Mouse (Mus musculus) midbrain, embryonic 13.5 days (tissue): ENCODE data around the gene Scgb1b2. TPM values are rescaled to one million over a fixed set of nuclear protein-coding genes. Genes with fewer than 3 reads are reported as not detected.

Source experiments
- ATAC-seq: fragments of 200-750 bp; cut with Nextera tagmentation; 2 replicates; pipeline ENCODE4 v1.8.0; 2017; ENCODE audit warnings: mild to moderate bottlenecking, moderate TSS enrichment, moderate library complexity
- H3K27ac ChIP-seq: fragments of 300-500 bp; sonication (generic); 2 replicates; pipeline ENCODE4 v1.5.1; 2015; ENCODE audit warnings: inconsistent platforms, mild to moderate bottlenecking, moderate library complexity
- H3K27me3 ChIP-seq: fragments of 300-500 bp; sonication (generic); 2 replicates; pipeline ENCODE4 v1.6.1; 2015; ENCODE audit warnings: mild to moderate bottlenecking, inconsistent platforms
- H3K36me3 ChIP-seq: fragments of 300-500 bp; sonication (generic); 2 replicates; pipeline ENCODE4 v1.6.1; 2015; ENCODE audit warnings: mild to moderate bottlenecking, inconsistent platforms
- H3K4me1 ChIP-seq: fragments of 300-500 bp; sonication (generic); replicated peaks from 2 replicates; pipeline ENCODE4 v1.6.1; 2015; ENCODE audit warnings: inconsistent platforms
- H3K4me2 ChIP-seq: fragments of 300-500 bp; sonication (generic); replicated peaks from 2 replicates; pipeline ENCODE4 v1.6.1; 2015; ENCODE audit warnings: moderate library complexity, mild to moderate bottlenecking, inconsistent platforms
- H3K4me3 ChIP-seq: fragments of 300-500 bp; sonication (generic); replicated peaks from 2 replicates; pipeline ENCODE4 v1.5.1; 2015; ENCODE audit warnings: mild to moderate bottlenecking, inconsistent platforms
- H3K9ac ChIP-seq: fragments of 300-500 bp; sonication (generic); replicated peaks from 2 replicates; pipeline ENCODE4 v1.6.1; 2015; ENCODE audit warnings: mild to moderate bottlenecking, inconsistent platforms
- H3K9me3 ChIP-seq: fragments of 300-500 bp; sonication (generic); 2 replicates; pipeline ENCODE4 v1.6.1; 2016; ENCODE audit warnings: mild to moderate bottlenecking, inconsistent platforms
- WGBS: fragments of 180-500 bp; shearing (Covaris S2); methylation state at CpG from one replicate; pipeline ENCODE4 v1.1.7; 2015; 5-methylcytosine and 5-hydroxymethylcytosine counted together
- polyA plus RNA-seq: library from polyadenylated mRNA; unstranded; fragments of >200 nt; fragmentation: Nextera tagmentation; extraction: Ambion mirVana; gene quantifications from 2 replicates; pipeline ENCODE4 v1.2.1, GENCODE M21; 2015

Gene Scgb1b2
- polyA plus RNA-seq = not detected in 2 replicates

- WGBS = 86% methylated on average over 3 of the region's 3 CpGs
- Histone ChIP-seq H3K4me1 (no peaks in the 10 kb centered on the region), H3K27me3 (no peaks in the 10 kb centered on the region), H3K9me3 (peaks cover 33% of the 10 kb centered on the region), H3K4me2 (no peak within 1 kb of the TSS), H3K36me3 (no peaks in the 10 kb centered on the region), H3K4me3 (no peak within 1 kb of the TSS), H3K27ac (no peak within 1 kb of the TSS), H3K9ac (no peak within 1 kb of the TSS)
- ATAC-seq = no peak
These were observed at the start of gene Scgb1b2 for GRCm38 (mm10) chr7:31291721-31292120. Scgb1b2 (minus strand) TSS chr7:31291821.

GRCm38 (mm10) chr7:31290208-31290607 lies 1.4 kb downstream of the Scgb1b2 start, which contains the start of gene Scgb2b2:
Scgb2b2 (plus strand) TSS chr7:31290508.
- ATAC-seq = no peak
- H3K27ac ChIP-seq = no peak within 1 kb of the TSS
- no peaks in the 10 kb centered on the region for H3K4me1 ChIP-seq
- H3K9me3 ChIP-seq = peaks cover 38% of the 10 kb centered on the region
- H3K27me3 ChIP-seq = no peaks in the 10 kb centered on the region
- H3K4me2 ChIP-seq = no peak within 1 kb of the TSS
- no peak within 1 kb of the TSS for H3K4me3 ChIP-seq
- WGBS = 79% methylated on average over 5 of the region's 5 CpGs
- no peak within 1 kb of the TSS for H3K9ac ChIP-seq
- no peaks in the 10 kb centered on the region for H3K36me3 ChIP-seq

Other genes starting within 250 kb of the Scgb1b2 start
- 10.3 and 11.7 TPM in 2 replicates for gene Fxyd5, start 249.3 kb downstream of the Scgb1b2 start, polyA plus RNA-seq
- gene Fxyd7, start 240.4 kb downstream of the Scgb1b2 start, polyA plus RNA-seq = 49.2 and 50.8 TPM in 2 replicates
- 5.2 and 5.6 TPM in 2 replicates for gene Fxyd1, start 234.6 kb downstream of the Scgb1b2 start, polyA plus RNA-seq
- 0.16 and 0.30 TPM in 2 replicates for gene Lgi4, start 232.5 kb downstream of the Scgb1b2 start, polyA plus RNA-seq
- 0.47 TPM in 1 of 2 replicates, not detected in the other for gene Fxyd3, start 215.1 kb downstream of the Scgb1b2 start, polyA plus RNA-seq
- 0.18 and 0.59 TPM in 2 replicates for gene Hpn, start 176.5 kb downstream of the Scgb1b2 start, polyA plus RNA-seq
- 1.2 and 2.7 TPM in 2 replicates for gene Scn1b, start 164.8 kb downstream of the Scgb1b2 start, polyA plus RNA-seq
- gene Gramd1a, start 135.9 kb downstream of the Scgb1b2 start, polyA plus RNA-seq = 213 and 241 TPM in 2 replicates
- gene Scgb2b2, start 1.3 kb downstream of the Scgb1b2 start, polyA plus RNA-seq = not detected in 2 replicates
- gene Scgb2b3, start 70.3 kb upstream of the Scgb1b2 start, polyA plus RNA-seq = not detected in 2 replicates
- not detected in 2 replicates for gene Scgb1b3, start 83.8 kb upstream of the Scgb1b2 start, polyA plus RNA-seq